Mouse (Mus musculus): Measurements from ENCODE around the gene Rab31.
A peak's percentile ranks its signal among the peaks of the same experiment; 100 is the strongest.

Gene Rab31

DNA sequence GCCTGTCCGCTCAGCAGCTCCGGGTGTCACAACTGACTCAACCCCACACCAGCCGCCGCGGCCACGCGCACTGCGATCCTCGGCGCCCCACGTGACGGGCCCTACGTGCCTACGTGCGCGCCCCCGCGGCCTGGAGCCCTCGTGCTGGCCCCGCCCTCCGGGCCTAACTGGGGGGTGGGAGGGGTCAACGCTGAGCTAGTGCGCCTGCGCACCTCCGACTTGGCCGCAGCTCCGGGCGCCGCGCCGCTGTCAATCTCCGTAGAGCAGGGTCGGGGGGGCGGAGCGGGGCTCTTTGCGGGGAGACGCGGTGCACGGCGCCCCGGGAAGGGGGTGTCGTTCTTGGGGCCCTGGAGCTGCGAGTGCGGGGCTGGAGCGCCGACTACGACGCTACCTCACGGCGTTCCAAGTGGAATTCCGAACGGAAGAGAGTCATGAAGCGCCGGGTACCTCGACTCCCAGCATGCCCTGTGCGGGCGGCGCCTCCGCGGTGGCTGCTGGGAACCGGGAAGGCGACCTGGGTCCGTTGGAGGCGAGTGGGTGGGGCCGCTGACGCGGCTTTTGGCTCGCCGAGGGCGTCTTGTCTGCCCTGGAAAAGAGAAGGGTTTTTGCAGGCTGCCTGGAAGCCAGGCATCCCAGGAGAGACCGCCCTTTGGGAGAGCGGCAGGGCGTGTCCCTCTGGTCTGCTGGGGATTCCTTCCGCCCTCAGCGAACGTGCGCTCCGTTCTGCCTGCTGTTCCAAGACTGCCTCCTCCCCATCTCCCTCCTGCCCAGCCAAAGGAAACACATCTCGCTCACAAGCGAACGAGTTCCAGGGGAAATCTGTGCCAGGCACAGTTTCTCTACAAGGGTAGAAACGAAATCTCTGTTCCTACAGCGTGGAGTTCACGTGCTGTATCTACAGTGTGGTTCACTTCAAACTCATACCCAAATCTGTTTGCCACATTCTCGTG is 158.8 kb downstream of the Rab31 start, which contains the start of gene Vapa:
Gene Vapa, minus strand, starts transcription at position 93 of the 950 bp plus-strand sequence.
- DNase-seq, result peak; percentile 98

DNA sequence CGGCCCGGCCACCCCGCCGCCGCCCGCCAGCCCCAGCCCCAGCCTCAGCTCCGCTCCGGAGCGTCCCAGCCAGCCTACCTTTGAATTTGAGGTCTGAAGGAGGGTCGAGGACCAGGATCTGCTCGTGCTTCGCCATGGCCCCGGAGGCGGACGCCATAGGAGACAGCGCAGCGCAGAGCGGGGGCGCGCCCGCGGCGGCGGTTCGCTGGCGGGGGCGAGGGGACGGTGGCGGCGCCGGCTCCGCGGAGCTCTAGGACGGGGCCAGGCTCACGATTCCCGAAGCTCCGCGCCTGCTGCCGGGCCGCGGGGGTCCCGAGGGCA is 159.4 kb downstream of the Rab31 start:
- no peak for DNase-seq

DNA sequence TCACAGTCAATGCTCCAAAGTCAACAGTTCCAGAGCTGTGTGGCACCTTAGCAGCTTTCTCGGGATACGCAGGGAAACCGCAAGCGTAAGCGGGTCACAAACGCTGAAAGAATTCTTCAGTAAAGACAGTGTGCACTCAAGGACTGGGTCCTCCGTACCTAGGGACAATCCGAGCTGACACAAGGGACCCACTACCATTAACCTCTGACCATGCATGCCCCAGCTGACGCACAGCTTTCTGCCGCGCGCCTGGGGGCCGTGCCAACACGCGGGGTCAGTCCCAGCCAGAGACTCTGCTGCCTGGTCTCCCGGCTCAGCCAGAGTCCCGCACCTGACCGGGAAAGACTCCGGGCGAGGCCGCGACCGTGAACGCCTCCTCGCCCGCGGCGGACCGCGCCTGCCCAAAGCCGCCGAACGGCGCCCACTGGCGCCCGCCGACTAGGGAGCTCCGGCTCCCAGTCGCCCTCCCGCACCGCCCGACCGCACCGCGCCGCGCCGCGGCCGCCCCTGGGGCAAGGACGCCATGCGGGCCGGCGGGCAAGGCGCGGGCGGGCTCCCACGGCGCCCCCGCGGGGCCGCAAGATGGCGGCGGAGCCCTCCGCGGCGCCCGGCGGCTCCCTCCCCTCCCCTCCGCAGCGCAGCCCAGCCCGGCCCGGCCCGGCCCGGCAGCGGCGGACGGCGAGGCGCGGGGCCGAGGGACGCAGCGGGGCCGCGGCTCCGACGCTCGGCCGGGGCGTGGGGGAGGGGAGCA is 160.0 kb downstream of the Rab31 start:
- peak; percentile 42 for DNase-seq

DNA sequence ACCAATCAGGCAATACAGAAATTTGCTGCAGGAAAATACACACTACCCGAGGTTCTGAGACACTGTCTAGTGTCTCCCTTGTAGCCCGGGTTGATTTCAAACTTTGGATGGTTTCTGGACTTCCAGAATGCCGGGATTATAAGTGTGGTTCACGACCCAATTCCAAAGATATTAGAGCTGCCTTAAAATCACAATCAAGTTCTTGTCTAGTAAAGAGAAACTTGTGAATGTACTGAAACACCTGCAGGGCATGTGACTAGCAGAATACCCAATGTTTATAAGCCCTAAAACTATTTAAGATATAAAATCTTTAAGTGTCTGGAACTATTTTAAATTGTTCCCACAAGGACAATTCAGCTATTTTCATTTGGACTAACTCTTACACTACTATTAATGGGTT is 160.8 kb downstream of the Rab31 start:
- no peak for DNase-seq

DNA sequence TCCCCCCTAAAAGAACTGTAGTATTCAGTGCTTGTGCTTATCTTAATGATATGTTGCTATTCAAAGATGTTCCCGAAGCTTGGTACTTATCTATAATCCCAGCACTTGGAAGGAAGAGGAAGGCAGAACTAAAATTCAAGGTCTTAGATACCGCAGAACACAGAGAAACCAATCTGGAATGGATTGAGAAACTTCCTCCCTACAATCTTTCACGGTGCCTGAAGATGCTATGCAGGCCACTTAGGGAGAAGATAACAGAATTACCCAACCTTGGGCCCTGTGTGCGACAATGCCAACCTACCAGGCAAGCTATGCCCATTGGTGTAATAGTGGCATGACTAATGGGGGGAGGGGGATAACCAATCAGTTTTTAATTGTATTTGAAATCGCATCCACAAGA is 163.8 kb downstream of the Rab31 start:
- no peak for DNase-seq

DNA sequence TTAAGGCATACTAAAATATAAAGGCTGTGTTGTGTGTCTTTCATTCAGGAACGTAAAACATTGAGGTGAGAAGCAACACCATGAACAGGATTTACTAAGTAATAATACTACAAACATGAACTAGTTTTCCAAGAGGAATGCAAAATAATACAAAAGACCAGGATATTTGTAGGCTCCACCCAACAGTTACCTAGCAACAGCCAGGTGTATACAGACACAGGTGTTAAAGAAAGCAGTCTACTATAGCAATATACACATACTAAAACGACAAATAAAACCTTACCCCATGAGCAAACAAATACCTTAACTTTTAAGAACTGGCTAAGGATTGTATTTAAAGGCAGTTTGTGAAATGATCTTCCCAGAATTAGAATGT is 164.3 kb downstream of the Rab31 start:
- DNase-seq, result no peak

DNA sequence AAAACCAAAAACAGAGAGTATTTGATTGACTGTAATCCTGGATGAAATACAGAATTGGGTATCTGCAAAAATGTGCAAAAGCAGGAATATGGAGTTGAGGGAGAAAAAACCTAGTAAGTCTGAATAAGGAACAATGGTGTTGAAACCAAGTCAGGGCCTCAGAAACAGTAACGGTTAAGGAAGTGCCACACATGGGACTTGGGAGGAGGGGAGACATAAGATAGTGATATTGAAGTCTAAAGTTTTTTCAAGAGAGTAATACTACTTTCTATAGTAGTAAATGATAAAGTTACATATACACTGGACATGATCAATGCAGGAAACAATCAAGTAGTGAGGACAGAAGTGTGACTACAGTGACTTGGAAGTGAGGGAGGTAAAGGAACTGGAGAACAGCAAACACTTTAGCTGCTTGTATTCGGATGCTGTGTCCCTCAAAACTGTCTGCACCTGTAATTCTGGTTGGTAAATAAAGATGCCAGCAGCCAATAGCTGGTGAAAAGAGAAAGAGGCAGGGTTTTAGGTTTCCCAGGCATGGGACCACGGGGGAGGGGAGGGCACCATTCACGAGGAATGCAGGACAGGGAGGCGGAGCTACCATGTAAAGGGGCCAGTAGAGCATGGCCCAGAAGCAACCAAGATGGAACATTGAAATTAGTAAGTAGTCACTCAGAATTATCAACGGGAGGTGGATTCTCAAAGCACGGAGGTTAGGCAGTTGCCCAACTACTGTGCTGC is 164.8 kb downstream of the Rab31 start:
- DNase-seq, result no peak

DNA sequence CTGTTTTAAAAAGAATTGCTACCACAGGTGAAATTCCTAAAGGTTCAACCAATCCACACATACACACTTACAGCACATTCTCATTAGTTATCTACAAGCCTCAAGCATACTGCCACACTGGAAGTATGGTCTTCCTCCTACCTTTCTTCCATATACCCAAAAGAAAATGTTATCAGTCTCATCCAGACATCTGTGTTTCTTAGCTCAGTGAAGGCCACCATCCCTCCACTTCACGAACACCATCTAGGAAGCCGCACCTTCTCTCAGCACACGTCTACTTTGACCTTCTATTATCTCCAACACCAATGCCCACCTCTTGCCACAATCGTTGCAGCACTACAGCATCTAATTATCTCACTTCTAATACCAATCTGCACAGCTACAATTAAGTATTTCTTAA is 166.5 kb downstream of the Rab31 start:
- no peak for DNase-seq

DNA sequence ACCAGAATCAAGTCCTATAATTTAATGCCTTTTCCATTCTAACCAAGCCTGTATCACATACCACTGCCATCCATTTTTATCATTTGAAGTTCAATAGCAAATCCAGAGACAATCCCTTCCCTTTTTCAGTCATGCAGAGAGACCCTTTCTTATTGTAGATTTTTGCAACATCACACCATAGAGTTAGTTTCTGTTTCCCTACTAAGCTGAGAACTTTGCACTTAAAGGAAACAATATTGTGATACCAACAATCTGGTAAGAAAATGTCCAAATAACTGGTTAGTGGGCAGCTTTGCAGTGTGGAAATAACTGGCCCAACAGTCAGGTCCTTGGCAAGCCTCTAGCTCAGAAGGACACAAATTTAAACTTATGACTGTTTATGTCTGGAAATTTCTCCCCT is 167.7 kb downstream of the Rab31 start:
- DNase-seq, result no peak

DNA sequence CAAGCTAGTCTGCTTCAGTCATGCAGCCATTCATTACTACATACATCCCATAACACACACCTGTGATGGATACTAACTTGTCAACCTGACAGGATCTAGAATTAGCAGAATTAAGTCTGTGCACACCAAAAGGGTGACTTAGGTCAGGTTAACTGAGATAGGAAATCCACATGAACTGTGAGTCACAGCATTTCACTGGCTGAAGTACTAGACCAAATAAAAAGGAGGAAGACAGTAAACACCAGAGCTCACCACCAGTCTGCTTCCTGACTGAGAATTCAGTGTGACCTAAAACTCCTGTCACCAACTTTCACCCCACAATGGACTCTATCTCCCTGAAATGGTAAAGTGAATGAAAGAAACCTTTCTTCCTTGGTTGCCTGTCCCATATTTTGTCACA is 168.2 kb downstream of the Rab31 start:
- DNase-seq, result no peak

Measured in right cerebral cortex, postnatal 4 days (tissue).